Mouse (Mus musculus) stomach, postnatal 0 days (tissue): ENCODE measurements at regions not wholly inside any gene's neighbourhood (a gene's known extent, or its start where the extent isn't known, plus 50 kb on each side); places are given as distances from the start of the nearest gene placed in this dataset.

Experiments used
- ATAC-seq: fragments of 200-750 bp; cut with Nextera tagmentation; 2 replicates; pipeline ENCODE4 v1.8.0; 2017; ENCODE audit not compliant: low FRiP score, low TSS enrichment
- DNase-seq: peaks from one replicate; pipeline ENCODE4 v3.0.0-alpha.2; 2016; ENCODE audit warnings: low spot score
- H3K27ac ChIP-seq: fragments of 300-500 bp; sonication (generic); replicated peaks from 2 replicates; pipeline ENCODE4 v1.5.1; 2014; ENCODE audit warnings: mild to moderate bottlenecking, control low read depth
- H3K27me3 ChIP-seq: fragments of 300-500 bp; sonication (generic); 2 replicates; pipeline ENCODE4 v1.6.1; 2014; ENCODE audit warnings: low read length; ENCODE audit not compliant: control insufficient read depth, insufficient read depth
- H3K36me3 ChIP-seq: fragments of 300-500 bp; sonication (generic); 2 replicates; pipeline ENCODE4 v1.6.1; 2014; ENCODE audit warnings: low read length, mixed read lengths; ENCODE audit not compliant: control insufficient read depth, insufficient read depth
- H3K4me1 ChIP-seq: fragments of 300-500 bp; sonication (generic); replicated peaks from 2 replicates; pipeline ENCODE4 v1.6.1; 2014; ENCODE audit warnings: antibody characterized with exemption; ENCODE audit not compliant: control insufficient read depth, insufficient read depth
- H3K4me2 ChIP-seq: fragments of 300-500 bp; sonication (generic); replicated peaks from 2 replicates; pipeline ENCODE4 v1.6.1; 2014; ENCODE audit warnings: low read depth, mild to moderate bottlenecking, control low read depth, moderate library complexity
- H3K4me3 ChIP-seq: fragments of 300-500 bp; sonication (generic); 2 replicates; pipeline ENCODE4 v1.5.1; 2014; ENCODE audit warnings: low read depth, low read length, control low read depth
- H3K9ac ChIP-seq: fragments of 300-500 bp; sonication (generic); 2 replicates; pipeline ENCODE4 v1.6.1; 2014; ENCODE audit warnings: mild to moderate bottlenecking, low read length, control low read depth, mixed read lengths
- H3K9me3 ChIP-seq: fragments of 300-500 bp; sonication (generic); 2 replicates; pipeline ENCODE4 v1.6.1; 2016; ENCODE audit warnings: low read length; ENCODE audit not compliant: control insufficient read depth
- CTCF ChIP-seq: IDR thresholded peaks from 2 replicates; pipeline ENCODE4 v1.5.1; 2016; ENCODE audit warnings: antibody characterized with exemption, low read depth, mild to moderate bottlenecking, moderate library complexity
- EP300 ChIP-seq: optimal IDR thresholded peaks from 2 replicates; pipeline ENCODE3; 2016; ENCODE audit warnings: antibody characterized with exemption
- WGBS: fragments of 180-500 bp; shearing (Covaris S2); extraction: QIAGEN DNeasy Blood & Tissue Kit; methylation state at CpG from one replicate; pipeline ENCODE4 v1.1.7; 2014; 5-methylcytosine and 5-hydroxymethylcytosine counted together

- Histone ChIP-seq H3K9me3 (no peaks in the 10 kb centered on the region), H3K27ac (no peak overlapping the region), H3K4me1 (no peaks in the 10 kb centered on the region), H3K9ac (no peak overlapping the region), H3K4me3 (no peak overlapping the region), H3K36me3 (no peaks in the 10 kb centered on the region), H3K27me3 (no peaks in the 10 kb centered on the region), H3K4me2 (no peak overlapping the region)
- WGBS = 49% methylated on average over 2 of the region's 2 CpGs
- DNase-seq (peak; percentile 16), ATAC-seq (no peak)
- TF ChIP-seq CTCF (peak; percentile 80), EP300 (no peak)
These were observed 139.6 kb upstream of the Smarca2 start for GRCm38 (mm10) chr19:26465228-26465627.

- H3K27ac ChIP-seq = no peak overlapping the region
- no peak for DNase-seq
- no peak overlapping the region for H3K4me2 ChIP-seq
- no peaks in the 10 kb centered on the region for H3K9me3 ChIP-seq
- H3K27me3 ChIP-seq = no peaks in the 10 kb centered on the region
- TF ChIP-seq CTCF = no peak
- TF ChIP-seq EP300 = no peak
- no peaks in the 10 kb centered on the region for H3K4me1 ChIP-seq
- no peak overlapping the region for H3K9ac ChIP-seq
- ATAC-seq = no peak
- H3K4me3 ChIP-seq = no peak overlapping the region
- no peaks in the 10 kb centered on the region for H3K36me3 ChIP-seq
- 71% methylated on average over 4 of the region's 4 CpGs for WGBS
These were observed 138.6 kb upstream of the Smarca2 start for GRCm38 (mm10) chr19:26466244-26466643.

GRCm38 (mm10) chr19:26467179-26467651, 137.6 kb upstream of the Smarca2 start:
- H3K4me2 ChIP-seq = no peak overlapping the region
- DNase-seq (no peak), ATAC-seq (no peak)
- H3K36me3 ChIP-seq = no peaks in the 10 kb centered on the region
- no peak overlapping the region for H3K27ac ChIP-seq
- H3K27me3 ChIP-seq = no peaks in the 10 kb centered on the region
- TF ChIP-seq EP300 (no peak), CTCF (no peak)
- no peaks in the 10 kb centered on the region for H3K4me1 ChIP-seq
- H3K9ac ChIP-seq = no peak overlapping the region; the same call in 1 of the 2 replicates
- no peak overlapping the region for H3K4me3 ChIP-seq
- 37% methylated on average over 5 of the region's 5 CpGs for WGBS
- H3K9me3 ChIP-seq = no peaks in the 10 kb centered on the region

- no peak overlapping the region for H3K4me3 ChIP-seq
- no peak overlapping the region for H3K27ac ChIP-seq
- DNase-seq (no peak), ATAC-seq (no peak)
- no peak overlapping the region for H3K9ac ChIP-seq
- TF ChIP-seq EP300 (no peak), CTCF (no peak)
- WGBS = 54% methylated on average over 1 of the region's 1 CpGs
- H3K4me1 ChIP-seq = no peaks in the 10 kb centered on the region
- H3K36me3 ChIP-seq = no peaks in the 10 kb centered on the region
- no peak overlapping the region for H3K4me2 ChIP-seq
- H3K9me3 ChIP-seq = no peaks in the 10 kb centered on the region
- no peaks in the 10 kb centered on the region for H3K27me3 ChIP-seq
These were observed 132.2 kb upstream of the Smarca2 start for GRCm38 (mm10) chr19:26472659-26473058.

GRCm38 (mm10) chr19:26473211-26473610, 131.6 kb upstream of the Smarca2 start:
- Histone ChIP-seq H3K4me1 (no peaks in the 10 kb centered on the region), H3K9ac (no peak overlapping the region), H3K36me3 (no peaks in the 10 kb centered on the region), H3K4me3 (no peak overlapping the region), H3K27me3 (no peaks in the 10 kb centered on the region), H3K4me2 (no peak overlapping the region), H3K27ac (no peak overlapping the region), H3K9me3 (no peaks in the 10 kb centered on the region)
- no peak for TF ChIP-seq CTCF
- no peak for TF ChIP-seq EP300
- DNase-seq (no peak), ATAC-seq (no peak)
- WGBS = 66% methylated on average over 3 of the region's 3 CpGs

GRCm38 (mm10) chr19:26475197-26475596, 129.7 kb upstream of the Smarca2 start:
- DNase-seq = no peak
- ATAC-seq = no peak
- Histone ChIP-seq H3K27ac (no peak overlapping the region), H3K36me3 (no peaks in the 10 kb centered on the region), H3K27me3 (no peaks in the 10 kb centered on the region), H3K4me1 (no peaks in the 10 kb centered on the region), H3K4me3 (no peak overlapping the region), H3K9ac (no peak overlapping the region), H3K9me3 (no peaks in the 10 kb centered on the region), H3K4me2 (no peak overlapping the region)
- WGBS = 79% methylated on average over 2 of the region's 2 CpGs
- no peak for TF ChIP-seq CTCF
- no peak for TF ChIP-seq EP300
